Mouse (Mus musculus) intestine, embryonic 14.5 days (tissue): ENCODE data around the gene Kif13a. TPM values are rescaled to one million over a fixed set of nuclear protein-coding genes. Genes with fewer than 3 reads are reported as not detected.

ENCODE experiments used
- ATAC-seq: fragments of 200-750 bp; cut with Nextera tagmentation; replicated peaks from 2 replicates; pipeline ENCODE4 v1.8.0; 2017; ENCODE audit warnings: low read depth, moderate number of reproducible peaks, moderate TSS enrichment, moderate library complexity; ENCODE audit not compliant: low FRiP score, low TSS enrichment
- DNase-seq: peaks from one replicate; pipeline ENCODE4 v3.0.0-alpha.2; 2018; ENCODE audit warnings: low spot score
- H3K27ac ChIP-seq: fragments of 300-500 bp; sonication (generic); 2 replicates; pipeline ENCODE4 v1.5.1; 2014; ENCODE audit warnings: low read depth, mild to moderate bottlenecking, control low read depth
- H3K27me3 ChIP-seq: fragments of 300-500 bp; sonication (generic); replicated peaks from 2 replicates; pipeline ENCODE4 v1.6.1; 2014; ENCODE audit warnings: low read length, control low read depth; ENCODE audit not compliant: control insufficient read depth, insufficient read depth
- H3K36me3 ChIP-seq: fragments of 300-500 bp; sonication (generic); 2 replicates; pipeline ENCODE4 v1.6.1; 2014; ENCODE audit warnings: low read length, control low read depth; ENCODE audit not compliant: control insufficient read depth, insufficient read depth
- H3K4me1 ChIP-seq: fragments of 300-500 bp; sonication (generic); replicated peaks from 2 replicates; pipeline ENCODE4 v1.6.1; 2014; ENCODE audit warnings: low read length, control low read depth, mixed read lengths; ENCODE audit not compliant: control insufficient read depth, insufficient read depth
- H3K4me2 ChIP-seq: fragments of 300-500 bp; sonication (generic); 2 replicates; pipeline ENCODE4 v1.6.1; 2014; ENCODE audit warnings: low read length
- H3K4me3 ChIP-seq: fragments of 300-500 bp; sonication (generic); 2 replicates; pipeline ENCODE4 v1.5.1; 2014; ENCODE audit warnings: low read depth, low read length, control low read depth, mixed read lengths
- H3K9ac ChIP-seq: fragments of 300-500 bp; sonication (generic); 2 replicates; pipeline ENCODE4 v1.6.1; 2014; ENCODE audit warnings: mild to moderate bottlenecking, low read length
- H3K9me3 ChIP-seq: fragments of 300-500 bp; sonication (generic); 2 replicates; pipeline ENCODE4 v1.6.1; 2016; ENCODE audit warnings: low read length, control low read depth; ENCODE audit not compliant: control insufficient read depth
- WGBS: fragments of 180-500 bp; shearing (Covaris S2); extraction: QIAGEN DNeasy Blood & Tissue Kit; methylation state at CpG from one replicate; pipeline ENCODE4 v1.1.7; 2014; 5-methylcytosine and 5-hydroxymethylcytosine counted together
- polyA plus RNA-seq: library from polyadenylated mRNA; unstranded; fragments of >200 nt; fragmentation: Nextera tagmentation; extraction: Ambion mirVana; gene quantifications from 2 replicates; pipeline ENCODE4 v1.2.1, GENCODE M21; 2014

Gene Kif13a
- polyA plus RNA-seq, 1 experiment from 2014 or later: 20.3 TPM

- Histone ChIP-seq H3K9me3 (no peaks in the 10 kb centered on the region), H3K4me3 (no peak overlapping the region), H3K36me3 (no peaks in the 10 kb centered on the region), H3K4me1 (0 out of 2 replicates have a peak, but pooled peaks cover 3% of the 10 kb centered on the region), H3K27ac (no peak overlapping the region), H3K4me2 (no peak overlapping the region), H3K9ac (no peak overlapping the region), H3K27me3 (no peaks in the 10 kb centered on the region)
- WGBS: 44% methylated on average over 11 of the region's 11 CpGs
- no peak for ATAC-seq
- no peak for DNase-seq
Measured at GRCm38 (mm10) chr13:46911018-46911419, 18.6 kb downstream of the Kif13a start.

GRCm38 (mm10) chr13:46909946-46910345, 19.7 kb downstream of the Kif13a start:
- Histone ChIP-seq H3K27me3 (no peaks in the 10 kb centered on the region), H3K4me3 (no peak overlapping the region), H3K4me1 (0 out of 2 replicates have a peak, but pooled peaks cover 3% of the 10 kb centered on the region), H3K27ac (no peak overlapping the region), H3K9me3 (no peaks in the 10 kb centered on the region), H3K9ac (no peak overlapping the region), H3K36me3 (no peaks in the 10 kb centered on the region), H3K4me2 (no peak overlapping the region)
- ATAC-seq (no peak), DNase-seq (no peak)
- WGBS: 56% methylated on average over 3 of the region's 3 CpGs

- Histone ChIP-seq H3K4me2 (no peak overlapping the region), H3K4me1 (0 out of 2 replicates have a peak, but pooled peaks cover 3% of the 10 kb centered on the region), H3K9me3 (no peaks in the 10 kb centered on the region), H3K36me3 (no peaks in the 10 kb centered on the region), H3K27me3 (no peaks in the 10 kb centered on the region), H3K27ac (no peak overlapping the region), H3K4me3 (no peak overlapping the region), H3K9ac (no peak overlapping the region)
- no peak for ATAC-seq
- no peak for DNase-seq
- 58% methylated on average over 12 of the region's 12 CpGs for WGBS
Measured at GRCm38 (mm10) chr13:46909005-46909565, 20.6 kb downstream of the Kif13a start.

- H3K4me2 ChIP-seq: no peak overlapping the region
- no peaks in the 10 kb centered on the region for H3K27me3 ChIP-seq
- H3K9me3 ChIP-seq: no peaks in the 10 kb centered on the region
- WGBS: 90% methylated on average over 2 of the region's 2 CpGs
- no peaks in the 10 kb centered on the region for H3K36me3 ChIP-seq
- 0 out of 2 replicates have a peak, but pooled peaks cover 3% of the 10 kb centered on the region for H3K4me1 ChIP-seq
- no peak overlapping the region for H3K4me3 ChIP-seq
- no peak overlapping the region for H3K9ac ChIP-seq
- DNase-seq: no peak
- H3K27ac ChIP-seq: no peak overlapping the region
- no peak for ATAC-seq
Measured at GRCm38 (mm10) chr13:46908387-46908786, 21.3 kb downstream of the Kif13a start.

GRCm38 (mm10) chr13:46907861-46908260, 21.8 kb downstream of the Kif13a start:
- WGBS: 72% methylated on average over 10 of the region's 10 CpGs
- no peak overlapping the region for H3K4me2 ChIP-seq
- H3K9ac ChIP-seq: no peak overlapping the region
- H3K4me3 ChIP-seq: no peak overlapping the region
- H3K4me1 ChIP-seq: 0 out of 2 replicates have a peak, but pooled peaks cover 3% of the 10 kb centered on the region
- H3K9me3 ChIP-seq: no peaks in the 10 kb centered on the region
- DNase-seq (no peak), ATAC-seq (no peak)
- H3K27me3 ChIP-seq: no peaks in the 10 kb centered on the region
- no peaks in the 10 kb centered on the region for H3K36me3 ChIP-seq
- no peak overlapping the region for H3K27ac ChIP-seq

- no peak for DNase-seq
- Histone ChIP-seq H3K27me3 (no peaks in the 10 kb centered on the region), H3K4me3 (no peak overlapping the region), H3K4me2 (no peak overlapping the region), H3K4me1 (0 out of 2 replicates have a peak, but pooled peaks cover 3% of the 10 kb centered on the region), H3K9ac (no peak overlapping the region), H3K36me3 (no peaks in the 10 kb centered on the region), H3K9me3 (no peaks in the 10 kb centered on the region), H3K27ac (no peak overlapping the region)
- WGBS: 90% methylated on average over 4 of the region's 4 CpGs
- no peak for ATAC-seq
Measured at GRCm38 (mm10) chr13:46907115-46907514, 22.6 kb downstream of the Kif13a start.

- Histone ChIP-seq H3K4me3 (no peak overlapping the region), H3K4me2 (no peak overlapping the region), H3K27me3 (no peaks in the 10 kb centered on the region), H3K36me3 (no peaks in the 10 kb centered on the region), H3K9me3 (no peaks in the 10 kb centered on the region), H3K27ac (no peak overlapping the region), H3K9ac (no peak overlapping the region), H3K4me1 (0 out of 2 replicates have a peak, but pooled peaks cover 3% of the 10 kb centered on the region)
- DNase-seq (no peak), ATAC-seq (no peak)
- WGBS: 91% methylated on average over 5 of the region's 5 CpGs
Measured at GRCm38 (mm10) chr13:46905971-46906370, 23.7 kb downstream of the Kif13a start.

- H3K27me3 ChIP-seq: no peaks in the 10 kb centered on the region
- DNase-seq (no peak), ATAC-seq (no peak)
- H3K9me3 ChIP-seq: no peaks in the 10 kb centered on the region
- no peaks in the 10 kb centered on the region for H3K36me3 ChIP-seq
- no peak overlapping the region for H3K27ac ChIP-seq
- H3K9ac ChIP-seq: no peak overlapping the region
- no peak overlapping the region for H3K4me2 ChIP-seq
- H3K4me1 ChIP-seq: no peaks in the 10 kb centered on the region
- H3K4me3 ChIP-seq: no peak overlapping the region
- WGBS: 91% methylated on average over 14 of the region's 14 CpGs
Measured at GRCm38 (mm10) chr13:46904982-46905621, 24.6 kb downstream of the Kif13a start.
